Mouse (Mus musculus): Measurements from ENCODE around the gene Ywhaq.

Gene Ywhaq

DNA sequence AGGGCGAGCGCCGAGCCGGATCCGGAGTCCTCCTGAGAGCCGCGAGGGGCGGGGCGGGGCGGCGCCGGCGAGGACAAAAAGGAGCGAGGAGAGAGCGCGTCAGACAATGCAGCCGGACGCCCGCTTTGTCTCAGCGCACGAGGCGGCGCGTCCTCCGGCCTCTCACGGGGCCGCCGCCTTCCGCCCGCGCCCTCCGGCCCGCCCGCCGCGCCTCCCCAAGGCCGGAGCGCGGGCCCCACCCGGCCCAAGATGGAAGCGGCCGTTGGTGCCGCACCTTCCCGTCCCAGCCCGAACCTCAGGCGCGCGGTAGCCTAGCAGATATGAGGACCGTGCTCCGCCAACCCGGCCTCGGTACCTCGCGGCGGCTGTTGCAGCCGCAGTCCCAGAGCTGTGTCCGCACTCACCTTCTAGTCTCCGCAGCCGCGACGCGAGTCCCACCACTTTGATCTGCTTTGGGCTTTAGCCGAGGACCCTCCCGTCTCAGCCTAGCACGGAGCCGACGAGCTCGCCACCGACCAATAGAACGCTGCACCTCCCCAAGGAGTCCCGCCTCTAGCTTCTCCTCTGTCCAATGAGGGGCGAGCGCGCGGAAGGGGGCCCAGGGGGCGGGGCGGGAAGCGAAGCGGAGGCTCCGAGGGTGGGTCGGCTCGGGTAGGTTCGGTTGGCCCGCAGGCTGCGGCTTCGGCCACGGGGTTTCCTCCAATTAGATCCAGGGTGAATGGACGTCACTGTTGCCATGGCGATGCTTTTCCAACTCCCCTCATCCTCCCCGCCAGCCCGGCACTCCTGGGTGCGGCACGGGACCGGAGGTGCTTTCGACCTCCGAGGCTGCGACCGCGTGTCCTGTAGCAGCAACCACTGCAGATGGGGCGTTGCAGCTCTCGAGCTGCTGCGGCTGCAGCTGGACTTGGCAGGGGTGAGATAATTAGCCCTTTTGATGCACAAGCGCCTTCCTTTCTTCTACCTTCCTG is at the start of gene Ywhaq:
Gene Ywhaq, minus strand, starts transcription at position 538 of the 971 bp plus-strand sequence.
- DNase-seq (ENCODE audit: low spot score): peak; percentile 99

DNA sequence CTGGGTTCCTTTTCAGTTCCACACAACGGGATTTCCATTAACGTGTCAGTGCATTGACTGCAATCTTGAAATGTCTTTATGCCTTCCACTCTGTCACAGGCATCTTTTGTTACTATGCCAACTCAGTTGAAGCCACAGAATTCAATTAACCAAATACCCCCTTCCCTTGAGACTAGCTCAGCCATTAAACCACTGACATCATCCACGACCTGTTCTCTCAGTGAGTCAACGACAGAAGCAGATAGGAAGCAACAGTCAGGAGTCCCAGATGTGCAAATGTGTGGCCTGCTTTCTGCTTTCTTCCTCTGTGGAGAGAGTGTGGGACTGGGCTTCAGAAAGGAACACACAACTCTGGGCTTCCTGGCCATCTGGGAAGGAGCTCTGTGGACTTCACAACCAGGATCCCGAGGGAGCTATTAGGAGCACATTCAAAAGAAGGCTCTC is 46.0 kb upstream of the Ywhaq start:
- DNase-seq (ENCODE audit: low spot score): peak; percentile 50

DNA sequence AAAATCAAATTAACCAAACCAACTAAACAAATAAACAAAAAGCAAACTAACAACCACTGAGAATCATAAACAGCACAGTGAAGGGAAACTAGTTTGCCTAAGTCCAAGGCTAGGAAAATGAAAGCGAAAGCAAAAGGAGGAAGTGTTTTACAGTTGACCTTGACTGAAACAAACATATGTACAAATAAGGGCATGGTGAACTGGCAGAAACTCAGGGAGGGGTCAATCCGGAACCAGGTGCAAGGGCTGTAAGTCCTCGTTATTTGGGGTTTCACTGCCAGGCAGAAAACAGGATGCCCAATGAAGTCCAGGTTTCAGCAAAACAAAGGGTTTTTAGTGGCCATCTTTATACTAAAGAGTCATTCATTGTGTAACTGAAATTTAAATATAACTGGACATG is 45.2 kb upstream of the Ywhaq start:
- no peak for DNase-seq (ENCODE audit: low spot score)

DNA sequence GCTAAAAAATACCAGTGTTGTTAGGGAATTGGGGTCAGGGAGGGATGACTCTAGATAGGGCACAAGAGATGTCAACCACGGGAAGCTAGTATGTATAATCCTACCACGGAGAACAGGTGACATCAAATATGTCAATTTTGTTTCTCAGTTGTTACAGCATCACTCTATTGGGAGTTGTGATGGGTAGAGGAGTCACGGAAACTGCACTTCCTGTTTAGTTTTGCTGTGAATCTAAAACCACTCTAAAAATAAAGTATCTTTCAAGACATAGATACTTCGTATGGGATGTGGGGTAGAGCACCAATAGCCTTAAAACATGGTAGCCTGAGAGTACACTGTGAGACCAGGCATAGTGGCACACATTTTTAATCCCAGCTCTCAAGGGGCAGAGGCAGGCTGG is 42.2 kb upstream of the Ywhaq start:
- DNase-seq (ENCODE audit: low spot score): no peak

DNA sequence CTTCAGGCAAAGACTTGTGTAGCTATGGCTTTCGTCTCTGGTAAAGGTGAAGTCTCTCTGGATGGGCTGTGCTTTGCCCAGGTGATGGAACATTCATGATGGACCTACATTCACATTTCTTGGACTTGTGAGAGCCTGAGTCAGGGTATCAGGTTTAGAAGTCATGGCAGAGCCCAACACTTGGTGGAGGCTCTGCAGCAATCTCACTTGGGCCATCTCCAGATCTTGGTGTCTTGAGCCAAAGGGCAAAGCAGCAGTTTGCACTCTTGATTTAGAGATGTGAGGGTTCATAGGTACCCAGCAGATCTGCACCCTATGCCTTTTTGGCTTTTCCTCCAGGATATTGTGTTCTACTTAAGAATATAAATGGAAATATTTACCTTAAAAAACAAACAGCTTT is 38.6 kb upstream of the Ywhaq start:
- no peak for DNase-seq (ENCODE audit: low spot score)

DNA sequence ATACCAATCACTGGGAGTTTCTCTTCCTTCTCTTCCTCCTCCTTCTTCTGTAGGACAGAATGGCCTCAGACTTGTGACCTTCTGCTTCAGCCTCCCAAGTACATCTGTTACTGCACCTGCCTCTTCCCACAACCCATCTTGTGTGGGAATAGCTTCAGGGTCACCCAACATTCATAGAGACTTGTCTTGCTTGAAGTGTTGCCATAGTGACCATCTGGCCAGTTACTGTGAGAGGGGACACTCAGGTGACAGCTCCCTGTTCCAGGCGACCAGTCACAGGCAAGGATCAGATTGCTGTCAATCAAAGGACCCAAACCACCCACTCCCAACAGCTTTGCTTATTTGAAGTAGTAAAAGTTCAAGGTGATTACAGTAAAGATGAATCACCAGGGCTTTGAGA is 34.3 kb upstream of the Ywhaq start:
- no peak for DNase-seq (ENCODE audit: low spot score)

DNA sequence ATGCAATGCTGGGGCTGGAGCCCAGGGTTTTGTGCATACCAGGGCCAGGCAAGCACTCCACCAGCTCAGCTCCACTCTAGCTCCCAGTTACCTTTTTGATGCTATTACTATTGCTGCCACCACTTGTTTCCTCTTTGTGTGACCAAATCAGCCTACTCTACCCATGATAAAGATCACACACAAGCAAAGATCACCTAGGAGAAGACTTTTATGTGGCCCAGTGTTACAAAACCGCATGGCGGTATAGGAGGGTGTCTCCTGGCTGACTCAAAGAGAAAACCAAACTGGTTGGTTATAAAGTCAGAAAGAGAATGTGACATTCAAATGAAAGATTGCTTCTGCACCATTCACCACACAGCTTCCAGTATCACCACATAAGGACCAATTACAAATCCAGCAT is 33.9 kb upstream of the Ywhaq start:
- DNase-seq (ENCODE audit: low spot score): no peak

DNA sequence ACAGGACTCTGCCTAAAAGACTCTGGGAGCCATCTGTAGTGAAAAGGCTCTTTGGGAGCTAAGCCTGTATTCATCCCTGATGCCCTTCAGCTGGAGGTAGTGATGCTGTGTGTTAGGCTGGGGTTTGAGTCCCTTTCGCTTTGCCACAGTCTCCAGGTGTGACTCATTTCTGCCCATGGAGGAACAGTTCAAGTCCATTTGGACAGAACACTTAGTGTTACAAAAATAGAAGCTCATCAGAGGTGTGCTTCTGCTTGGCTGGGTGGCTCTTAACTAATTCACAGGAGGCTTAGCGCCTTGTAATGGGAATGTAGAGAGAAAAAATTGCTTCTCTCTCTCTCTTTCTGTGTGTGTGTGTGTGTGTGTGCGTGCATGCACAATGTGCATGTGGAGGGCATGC is 26.3 kb upstream of the Ywhaq start:
- DNase-seq (ENCODE audit: low spot score): no peak

DNA sequence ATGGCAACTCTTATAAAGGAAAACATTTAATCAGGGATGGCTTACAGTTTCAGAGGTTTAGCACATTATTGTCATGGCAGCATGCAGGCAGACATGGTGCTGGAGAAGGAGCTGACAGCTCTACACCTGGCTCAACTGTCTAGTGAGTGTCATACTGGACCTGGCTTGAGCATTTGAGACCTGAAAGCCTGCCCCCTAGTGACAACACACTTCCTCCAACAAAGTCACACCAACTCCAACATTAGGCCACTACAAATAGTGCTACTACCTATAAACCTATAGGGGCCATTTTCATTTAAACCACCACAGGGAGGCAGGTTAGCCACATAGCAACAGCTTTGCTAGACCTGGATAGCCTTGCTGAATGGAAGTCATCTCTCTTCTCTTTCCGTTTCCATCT is 24.4 kb upstream of the Ywhaq start:
- DNase-seq (ENCODE audit: low spot score): no peak

DNA sequence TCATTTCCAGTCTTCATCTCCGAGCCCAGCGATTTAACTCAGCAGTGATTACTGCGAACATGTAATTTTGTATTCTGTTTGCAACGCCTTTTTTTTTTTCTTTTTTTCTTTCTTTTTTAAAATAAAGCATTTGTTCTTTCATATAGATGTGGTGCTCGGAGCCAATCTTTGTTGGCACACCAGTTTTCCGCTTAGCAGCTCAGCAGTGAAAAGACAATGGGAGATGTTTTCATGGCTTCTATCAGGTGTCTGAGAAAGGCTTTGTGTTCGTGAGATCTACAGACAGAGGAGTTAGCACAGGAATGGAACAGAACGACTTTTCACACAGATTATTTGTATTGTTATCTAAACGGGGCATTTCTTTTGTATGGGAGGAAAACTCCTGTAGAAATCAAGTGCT is 22.0 kb upstream of the Ywhaq start:
- DNase-seq (ENCODE audit: low spot score): no peak

DNA sequence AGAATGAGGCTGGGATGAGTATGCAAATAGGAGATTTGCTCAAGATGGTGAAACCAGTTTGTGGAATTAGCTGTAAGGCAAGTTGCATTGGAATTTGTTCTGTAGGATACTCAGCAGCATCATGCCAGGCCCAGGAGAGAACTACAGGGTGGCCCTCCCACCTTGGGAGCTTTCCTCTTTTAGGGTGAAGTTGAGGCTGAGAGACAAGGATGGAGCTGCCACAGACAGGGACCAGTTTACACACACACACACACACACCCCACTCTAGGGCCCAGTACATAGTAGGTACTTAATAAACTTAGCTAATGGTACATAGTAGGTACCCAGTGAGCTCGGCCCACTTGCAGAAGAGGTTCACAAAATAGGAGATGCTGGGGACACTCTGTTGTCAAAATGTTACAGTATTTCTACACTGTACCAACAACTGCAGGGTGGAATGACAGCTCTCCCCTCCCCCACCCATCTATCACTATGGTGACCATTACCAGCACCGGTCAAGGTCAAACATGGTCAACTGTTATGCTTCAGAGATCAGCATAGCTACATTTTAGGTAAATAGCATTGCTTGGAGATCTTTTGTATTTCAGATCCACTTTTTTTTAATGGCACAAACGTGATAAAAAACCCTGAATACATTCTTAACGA is 21.4 kb upstream of the Ywhaq start:
- no peak for DNase-seq (ENCODE audit: low spot score)

DNA sequence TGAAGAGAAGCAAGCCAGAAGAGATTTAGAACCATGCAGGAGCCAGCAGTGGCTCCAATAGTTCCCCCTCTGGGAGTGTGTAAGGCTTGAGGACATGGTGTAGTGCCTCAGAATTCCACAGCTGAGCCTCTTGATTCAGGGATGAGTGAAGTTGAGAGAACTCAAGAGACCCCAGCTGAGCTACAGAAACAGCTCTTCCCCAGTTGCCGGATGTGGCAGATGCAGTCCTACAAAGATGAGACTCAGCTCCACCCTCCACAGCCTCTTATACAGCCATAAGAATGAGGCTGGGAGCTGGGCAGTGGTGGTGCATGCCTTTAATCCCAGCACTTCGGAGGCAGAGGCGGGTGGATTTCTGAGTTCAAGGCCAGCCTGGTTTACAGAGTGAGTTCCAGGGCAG is 20.9 kb upstream of the Ywhaq start:
- no peak for DNase-seq (ENCODE audit: low spot score)

DNA sequence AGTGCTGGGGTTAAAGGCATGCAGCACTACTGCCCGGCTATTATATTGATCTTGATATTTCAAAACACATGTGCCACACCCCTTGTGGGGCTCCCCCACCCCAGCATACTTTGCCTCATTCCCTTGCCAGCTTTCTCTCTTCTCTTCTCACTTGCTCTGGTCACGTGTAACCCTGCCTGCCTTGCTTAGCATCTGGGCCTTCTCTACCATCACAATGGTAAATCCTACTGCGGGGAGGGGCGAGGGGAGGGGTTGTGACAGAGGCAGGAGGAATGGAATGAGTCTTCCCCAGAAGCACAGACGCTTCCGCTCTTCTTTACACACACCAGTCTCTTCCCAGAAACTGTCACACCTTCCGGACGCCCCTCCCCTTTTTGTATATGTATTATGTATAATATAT is 14.5 kb upstream of the Ywhaq start:
- no peak for DNase-seq (ENCODE audit: low spot score)

DNA sequence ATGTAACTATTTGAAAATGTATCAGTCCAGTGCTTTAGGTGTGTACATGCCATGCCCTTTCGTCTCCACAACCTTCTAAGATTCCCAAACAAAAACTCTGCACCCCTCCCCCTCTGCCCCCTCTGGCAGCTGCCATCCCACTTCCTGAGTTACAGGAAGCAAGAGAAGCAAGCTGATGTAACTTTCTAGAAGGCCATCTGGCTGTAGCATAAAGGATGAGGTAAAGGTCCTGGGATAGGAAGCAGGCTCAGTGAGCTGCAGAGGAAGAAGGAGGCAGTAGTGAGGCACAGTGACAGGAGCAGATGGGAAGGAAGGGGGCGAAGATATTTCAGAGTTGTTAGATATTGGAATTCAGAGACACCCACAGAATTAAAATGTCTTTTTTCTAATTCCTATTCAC is 13.6 kb upstream of the Ywhaq start:
- DNase-seq (ENCODE audit: low spot score): no peak

DNA sequence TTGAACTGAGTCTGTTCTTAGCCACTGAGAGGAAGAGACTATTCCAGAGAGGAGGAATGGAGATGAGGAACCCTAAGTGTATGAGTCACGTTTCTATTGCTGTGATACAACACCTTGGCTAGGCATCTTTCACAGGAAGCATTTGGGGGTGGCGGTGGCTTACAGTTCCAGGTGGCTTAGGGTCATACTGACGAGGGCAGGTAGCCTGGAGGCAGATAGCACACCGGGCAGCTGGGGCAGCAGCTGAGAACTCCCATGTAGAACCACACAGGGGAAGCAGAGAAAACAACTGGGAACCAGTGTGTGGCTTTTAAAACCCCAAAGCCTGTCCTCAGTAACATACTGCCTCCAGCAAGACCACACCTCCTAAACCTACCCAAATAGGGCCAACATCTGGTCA is 12.7 kb upstream of the Ywhaq start:
- DNase-seq (ENCODE audit: low spot score): no peak

DNA sequence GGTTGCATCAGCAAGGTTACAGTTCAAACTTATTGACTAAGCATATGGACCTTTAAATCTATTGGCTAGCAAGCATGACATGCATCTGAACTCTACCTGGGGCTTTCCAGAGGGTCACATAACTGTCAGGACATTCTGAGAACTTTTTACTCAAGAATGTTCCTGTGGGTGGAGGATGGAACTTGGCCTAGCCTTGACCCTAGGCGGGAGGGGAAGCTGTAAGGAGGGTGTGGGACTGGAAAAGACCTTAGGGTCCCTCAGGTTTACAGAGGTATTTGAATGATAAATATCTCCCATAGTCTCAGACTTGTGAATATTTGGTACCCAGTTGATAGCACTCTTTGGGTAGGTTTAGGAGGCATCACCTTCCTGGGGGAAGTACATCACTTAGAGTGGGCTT is 11.6 kb upstream of the Ywhaq start:
- no peak for DNase-seq (ENCODE audit: low spot score)

DNA sequence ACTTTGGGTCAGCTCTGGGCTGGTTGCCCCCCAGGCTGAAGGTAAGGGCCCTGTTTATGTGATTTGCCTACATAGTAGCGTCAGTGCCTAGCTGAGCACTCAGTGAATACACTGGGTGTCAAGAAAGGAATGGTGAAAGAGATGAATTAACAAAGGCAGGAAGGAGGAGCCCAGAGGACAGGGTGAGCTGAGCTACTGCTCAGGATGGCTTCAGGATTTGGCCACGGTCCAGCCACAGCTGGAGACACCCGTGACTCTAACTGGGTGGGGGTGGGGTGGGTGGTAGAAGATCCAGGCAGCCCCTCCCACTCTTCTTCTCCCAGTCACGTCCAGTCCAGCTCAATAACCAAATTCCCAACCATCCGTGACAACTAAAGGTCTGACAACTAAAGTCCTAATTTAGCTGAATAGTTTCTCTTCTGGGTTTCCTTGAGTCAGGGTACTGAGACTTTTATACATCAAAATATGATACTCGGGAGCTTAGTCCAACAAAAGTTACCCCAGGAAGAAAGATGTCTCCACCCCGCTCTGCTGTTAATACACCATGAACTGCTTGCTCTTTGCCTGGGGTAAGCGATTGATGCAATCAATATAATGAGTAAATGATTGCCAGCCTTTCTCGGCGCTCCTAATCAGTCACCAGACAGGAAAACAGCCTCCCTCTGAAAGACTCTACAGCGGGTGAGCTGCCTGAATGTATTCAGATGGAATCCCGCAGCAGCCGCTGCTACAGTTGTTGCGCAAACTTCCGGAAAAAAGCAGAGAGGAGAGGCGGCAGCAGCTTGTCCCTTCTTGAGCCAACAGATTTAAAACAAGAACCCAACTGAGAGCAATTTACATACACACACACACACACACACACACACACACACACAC is 8.9 kb upstream of the Ywhaq start:
- peak; percentile 69 for DNase-seq (ENCODE audit: low spot score)

DNA sequence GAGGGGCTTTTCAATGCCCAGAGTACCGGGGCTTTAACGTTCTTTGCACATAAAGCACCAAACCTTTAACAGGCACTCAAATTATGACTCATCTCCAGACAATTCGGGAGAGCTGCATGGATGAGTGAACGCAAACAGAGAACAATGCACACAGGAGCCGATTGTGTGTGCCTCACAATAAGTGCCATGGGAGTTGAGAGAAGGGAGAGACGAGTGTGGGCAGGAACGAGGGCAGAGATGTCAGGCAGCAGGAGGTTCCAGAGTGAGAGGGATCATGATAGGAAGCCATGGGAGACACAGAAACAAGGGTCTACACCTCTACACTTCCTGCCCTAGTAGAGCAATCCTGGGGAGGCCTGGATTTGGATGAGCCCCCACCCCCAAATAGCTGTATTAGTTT is 7.2 kb upstream of the Ywhaq start:
- DNase-seq (ENCODE audit: low spot score): peak; percentile 79

DNA sequence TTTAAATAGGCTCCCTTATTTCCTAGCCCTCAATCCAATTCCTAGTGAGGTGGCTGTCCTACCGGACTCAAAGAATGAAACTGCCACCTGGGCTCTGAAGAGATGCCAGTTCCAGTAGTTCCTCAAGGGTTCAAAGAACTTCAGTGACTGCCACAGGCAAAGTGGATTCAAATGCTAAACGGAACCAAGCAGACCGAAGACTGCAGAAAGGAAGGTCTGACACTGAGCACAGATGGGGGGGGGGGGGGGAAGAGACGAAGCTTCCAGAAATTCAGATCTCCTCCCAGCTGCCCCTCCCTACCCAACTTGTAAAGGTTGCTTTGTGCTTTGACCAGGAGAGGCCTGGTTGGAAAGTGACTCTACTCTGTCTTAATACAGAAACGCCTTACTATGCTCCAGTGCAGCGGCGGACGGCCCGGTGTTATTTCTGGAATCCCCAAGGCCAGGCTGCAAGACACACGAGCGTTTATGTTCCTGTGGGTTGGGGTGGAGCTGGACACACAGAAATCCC is 1.2 kb upstream of the Ywhaq start:
- no peak for DNase-seq (ENCODE audit: low spot score)

DNA sequence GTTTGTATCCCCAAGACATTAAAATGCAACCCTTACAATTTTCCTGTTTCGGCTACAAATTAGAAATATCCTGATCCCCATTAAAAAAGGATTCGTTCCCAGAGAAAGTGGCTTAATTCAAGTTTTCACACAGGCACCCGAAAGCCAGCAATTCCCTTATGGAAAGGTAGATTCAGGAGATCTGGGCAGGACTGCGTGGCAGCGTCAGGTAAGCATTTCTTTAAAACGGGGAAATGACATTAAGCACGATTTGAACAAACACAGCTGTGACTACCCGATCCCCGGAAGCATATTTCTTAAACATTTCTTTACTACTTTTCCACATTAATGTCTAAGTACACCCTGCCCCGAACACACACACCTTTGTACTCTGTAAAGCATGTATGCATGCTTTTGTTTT is 646 bp upstream of the Ywhaq start:
- DNase-seq (ENCODE audit: low spot score): no peak

DNA sequence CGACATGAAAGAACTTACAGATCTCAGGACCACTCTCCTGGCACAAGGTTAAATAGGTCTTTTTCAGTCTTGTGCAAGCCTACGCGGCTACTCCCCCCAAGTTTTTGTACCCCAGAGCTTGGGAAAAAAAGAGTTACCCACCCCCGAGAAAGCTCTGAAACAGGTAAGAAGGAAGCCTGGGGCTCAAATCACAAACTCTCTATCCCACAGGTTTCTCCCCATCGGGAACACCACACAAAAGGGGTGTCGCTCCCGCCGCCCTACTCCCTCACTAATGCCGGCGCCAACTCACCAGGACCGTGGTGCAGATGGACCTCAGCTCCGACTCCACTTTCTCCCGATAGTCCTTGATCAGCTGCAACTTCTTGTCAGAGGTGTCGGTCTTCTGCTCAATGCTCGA is 931 bp downstream of the Ywhaq start:
- no peak for DNase-seq (ENCODE audit: low spot score)

DNA sequence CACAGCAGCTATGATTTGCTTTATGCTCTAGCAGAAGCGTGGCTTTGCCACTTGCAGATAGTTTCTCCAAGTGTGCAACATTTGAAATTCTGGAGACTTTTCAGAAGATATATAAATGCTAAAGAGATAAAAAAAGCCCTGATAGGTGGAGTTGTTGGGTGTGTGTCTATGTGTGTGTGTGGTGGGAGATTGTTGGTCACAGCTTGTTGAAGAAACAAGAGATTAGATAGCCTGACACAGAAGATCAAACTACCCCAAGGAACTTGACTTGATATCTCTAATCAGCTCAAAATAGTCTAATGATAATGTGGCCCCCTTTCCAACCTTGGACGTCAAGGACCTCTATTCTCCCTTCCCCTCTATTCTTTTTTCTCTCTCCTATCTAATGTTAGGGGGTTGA is 6.8 kb downstream of the Ywhaq start:
- no peak for DNase-seq (ENCODE audit: low spot score)

Data from retina, embryonic 14.5 days (tissue).